Mouse (Mus musculus) kidney, adult 18-20 months (tissue): ENCODE measurements around the gene Klrg1.

Experiments used
- DNase-seq: peaks from one replicate; pipeline ENCODE4 v3.0.0; 2021

The Klrg1 gene

GRCm38 (mm10) chr6:122282782-122283181 lies at the start of gene Klrg1:
Klrg1 (minus strand) TSS chr6:122282882.
- DNase-seq: no peak

GRCm38 (mm10) chr6:122325361-122325975 lies 42.8 kb upstream of the Klrg1 start:
- peak; percentile 26 for DNase-seq

- DNase-seq: no peak
Measured at GRCm38 (mm10) chr6:122318726-122319125, 36.0 kb upstream of the Klrg1 start.

GRCm38 (mm10) chr6:122310187-122310820 lies 27.6 kb upstream of the Klrg1 start:
- DNase-seq: no peak

- no peak for DNase-seq
Measured at GRCm38 (mm10) chr6:122309446-122309960, 26.8 kb upstream of the Klrg1 start.

GRCm38 (mm10) chr6:122308505-122309393 lies 26.1 kb upstream of the Klrg1 start, which contains the start of gene M6pr:
M6pr (plus strand) TSS chr6:122308720.
- peak; percentile 97 for DNase-seq

- no peak for DNase-seq
Measured at GRCm38 (mm10) chr6:122308136-122308504, 25.4 kb upstream of the Klrg1 start.

- DNase-seq: no peak
Measured at GRCm38 (mm10) chr6:122306707-122307106, 24.0 kb upstream of the Klrg1 start.

GRCm38 (mm10) chr6:122304790-122305555 lies 22.3 kb upstream of the Klrg1 start:
- DNase-seq: no peak

GRCm38 (mm10) chr6:122304355-122304754 lies 21.7 kb upstream of the Klrg1 start:
- DNase-seq: peak; percentile 80

- DNase-seq: no peak
Measured at GRCm38 (mm10) chr6:122303526-122303925, 20.8 kb upstream of the Klrg1 start.

- no peak for DNase-seq
Measured at GRCm38 (mm10) chr6:122302661-122303060, 20.0 kb upstream of the Klrg1 start.

- no peak for DNase-seq
Measured at GRCm38 (mm10) chr6:122302121-122302520, 19.4 kb upstream of the Klrg1 start.

GRCm38 (mm10) chr6:122299621-122300133 lies 17.0 kb upstream of the Klrg1 start:
- no peak for DNase-seq

- DNase-seq: no peak
Measured at GRCm38 (mm10) chr6:122298223-122298609, 15.5 kb upstream of the Klrg1 start.

- peak; percentile 13 for DNase-seq
Measured at GRCm38 (mm10) chr6:122297279-122298222, 14.9 kb upstream of the Klrg1 start.

- no peak for DNase-seq
Measured at GRCm38 (mm10) chr6:122296918-122297278, 14.2 kb upstream of the Klrg1 start.

GRCm38 (mm10) chr6:122295242-122295641 lies 12.6 kb upstream of the Klrg1 start:
- DNase-seq: no peak

- no peak for DNase-seq
Measured at GRCm38 (mm10) chr6:122294290-122294689, 11.6 kb upstream of the Klrg1 start.

- no peak for DNase-seq
Measured at GRCm38 (mm10) chr6:122293796-122294195, 11.1 kb upstream of the Klrg1 start.

- no peak for DNase-seq
Measured at GRCm38 (mm10) chr6:122293121-122293520, 10.4 kb upstream of the Klrg1 start.
